Mouse (Mus musculus): ENCODE results near the gene Rph3al. TPM values are rescaled to one million over a fixed set of nuclear protein-coding genes. Genes with fewer than 3 reads are reported as not detected.

Gene Rph3al
- total RNA-seq (2021): 10 to 100 TPM; 12.7 to 15.0 TPM
- long read RNA-seq, experiment 1, transcript Rph3al-202 (8 exons, 988 nt): major isoform, 5 of 20 reads
- long read RNA-seq, experiment 1, partial matches to known transcripts: 0 of 20 reads
- long read RNA-seq, experiment 1, other reads (novel, unspliced or antisense): 15 of 20 reads
- long read RNA-seq, experiment 2, partial matches to known transcripts: 0 of 16 reads
- long read RNA-seq, experiment 2, other reads (novel, unspliced or antisense): 12 of 16 reads

GRCm38 (mm10) chr11:75938379-75938906 is at the start of gene Rph3al:
Gene Rph3al, minus strand, starts transcription at chr11:75938429.
- intact Hi-C loops (cut with DNase I): no loop called here
- H3K27ac ChIP-seq: peak within 1 kb of the TSS; percentile 84
- peak; percentile 50 for DNase-seq
- peak within 1 kb of the TSS; percentile 41 for H3K4me3 ChIP-seq
- no peak for TF ChIP-seq CTCF (IDR thresholded peaks at IDR 0.05)

- intact Hi-C loops (cut with DNase I): no loop called here
- Histone ChIP-seq H3K4me3 (no peak overlapping the region), H3K27ac (no peak overlapping the region)
- no peak for TF ChIP-seq CTCF (IDR thresholded peaks at IDR 0.05)
- DNase-seq: no peak
These were observed 47.7 kb upstream of the Rph3al start for GRCm38 (mm10) chr11:75985948-75986347.

- intact Hi-C loops (cut with DNase I): no loop called here
- TF ChIP-seq CTCF (IDR thresholded peaks at IDR 0.05): no peak
- no peak for DNase-seq
- H3K4me3 ChIP-seq: no peak overlapping the region
- H3K27ac ChIP-seq: no peak overlapping the region
These were observed 46.4 kb upstream of the Rph3al start for GRCm38 (mm10) chr11:75984581-75984980.

GRCm38 (mm10) chr11:75983194-75983593 is 45.0 kb upstream of the Rph3al start:
- peak; percentile 48 for TF ChIP-seq CTCF (IDR thresholded peaks at IDR 0.05)
- DNase-seq: no peak
- no peak overlapping the region for H3K27ac ChIP-seq
- intact Hi-C loops (cut with DNase I): no loop called here
- no peak overlapping the region for H3K4me3 ChIP-seq

- no peak for DNase-seq
- intact Hi-C loops (cut with DNase I): no loop called here
- H3K4me3 ChIP-seq: no peak overlapping the region
- no peak for TF ChIP-seq CTCF (IDR thresholded peaks at IDR 0.05)
- H3K27ac ChIP-seq: no peak overlapping the region
These were observed 42.2 kb upstream of the Rph3al start for GRCm38 (mm10) chr11:75980413-75980812.

GRCm38 (mm10) chr11:75978051-75978450 is 39.8 kb upstream of the Rph3al start:
- DNase-seq: no peak
- H3K27ac ChIP-seq: no peak overlapping the region
- no peak overlapping the region for H3K4me3 ChIP-seq
- intact Hi-C loops (cut with DNase I): no loop called here
- no peak for TF ChIP-seq CTCF (IDR thresholded peaks at IDR 0.05)

GRCm38 (mm10) chr11:75976748-75977147 is 38.5 kb upstream of the Rph3al start:
- Histone ChIP-seq H3K27ac (no peak overlapping the region), H3K4me3 (no peak overlapping the region)
- TF ChIP-seq CTCF (IDR thresholded peaks at IDR 0.05): no peak
- intact Hi-C loops (cut with DNase I): no loop called here
- no peak for DNase-seq

GRCm38 (mm10) chr11:75973988-75974387 is 35.8 kb upstream of the Rph3al start:
- DNase-seq: no peak
- TF ChIP-seq CTCF (IDR thresholded peaks at IDR 0.05): peak; percentile 48
- no peak overlapping the region for H3K27ac ChIP-seq
- intact Hi-C loops (cut with DNase I): no loop called here
- H3K4me3 ChIP-seq: no peak overlapping the region

GRCm38 (mm10) chr11:75972916-75973567 is 34.8 kb upstream of the Rph3al start:
- DNase-seq: no peak
- H3K4me3 ChIP-seq: no peak overlapping the region
- no peak overlapping the region for H3K27ac ChIP-seq
- no peak for TF ChIP-seq CTCF (IDR thresholded peaks at IDR 0.05)
- intact Hi-C loops (cut with DNase I): no loop called here

GRCm38 (mm10) chr11:75972188-75972587 is 34.0 kb upstream of the Rph3al start:
- TF ChIP-seq CTCF (IDR thresholded peaks at IDR 0.05): no peak
- no peak overlapping the region for H3K27ac ChIP-seq
- no peak overlapping the region for H3K4me3 ChIP-seq
- intact Hi-C loops (cut with DNase I): no loop called here
- DNase-seq: no peak

- no peak for DNase-seq
- intact Hi-C loops (cut with DNase I): no loop called here
- H3K27ac ChIP-seq: no peak overlapping the region
- H3K4me3 ChIP-seq: no peak overlapping the region
- TF ChIP-seq CTCF (IDR thresholded peaks at IDR 0.05): peak; percentile 19; the same call in 1 of the 2 replicates
These were observed 32.4 kb upstream of the Rph3al start for GRCm38 (mm10) chr11:75970629-75971028.

GRCm38 (mm10) chr11:75968761-75969160 is 30.5 kb upstream of the Rph3al start:
- no peak for TF ChIP-seq CTCF (IDR thresholded peaks at IDR 0.05)
- intact Hi-C loops (cut with DNase I): loop anchor here (5.0 kb wide), 1 partner anchor 251 kb away; no protein-coding TSS in a partner anchor
- DNase-seq: no peak
- Histone ChIP-seq H3K27ac (no peak overlapping the region), H3K4me3 (no peak overlapping the region)
